Mouse (Mus musculus) stomach, embryonic 15.5 days (tissue): ENCODE measurements at regions not wholly inside any gene's neighbourhood (a gene's known extent, or its start where the extent isn't known, plus 50 kb on each side); places are given as distances from the start of the nearest gene placed in this dataset.

Experiments
- ATAC-seq: fragments of 200-750 bp; cut with Nextera tagmentation; 2 replicates; pipeline ENCODE4 v1.8.0; 2017; ENCODE audit warnings: low read depth, moderate number of reproducible peaks, moderate TSS enrichment; ENCODE audit not compliant: insufficient read depth, low FRiP score
- H3K27ac ChIP-seq: fragments of 300-500 bp; sonication (generic); 2 replicates; pipeline ENCODE4 v1.5.1; 2015; ENCODE audit warnings: mild to moderate bottlenecking, inconsistent platforms
- H3K27me3 ChIP-seq: fragments of 300-500 bp; sonication (generic); replicated peaks from 2 replicates; pipeline ENCODE4 v1.6.1; 2015; ENCODE audit warnings: inconsistent platforms
- H3K36me3 ChIP-seq: fragments of 300-500 bp; sonication (generic); 2 replicates; pipeline ENCODE4 v1.6.1; 2015; ENCODE audit warnings: inconsistent platforms
- H3K4me1 ChIP-seq: fragments of 300-500 bp; sonication (generic); 2 replicates; pipeline ENCODE4 v1.6.1; 2015; ENCODE audit warnings: inconsistent platforms
- H3K4me2 ChIP-seq: fragments of 300-500 bp; sonication (generic); 2 replicates; pipeline ENCODE4 v1.6.1; 2015; ENCODE audit warnings: mild to moderate bottlenecking, inconsistent platforms
- H3K4me3 ChIP-seq: fragments of 300-500 bp; sonication (generic); replicated peaks from 2 replicates; pipeline ENCODE4 v1.5.1; 2015; ENCODE audit warnings: inconsistent platforms
- H3K9ac ChIP-seq: fragments of 300-500 bp; sonication (generic); 2 replicates; pipeline ENCODE4 v1.6.1; 2015; ENCODE audit warnings: inconsistent platforms
- H3K9me3 ChIP-seq: fragments of 300-500 bp; sonication (generic); 2 replicates; pipeline ENCODE4 v1.6.1; 2016; ENCODE audit warnings: inconsistent platforms
- WGBS: fragments of 180-500 bp; shearing (Covaris S2); methylation state at CpG from one replicate; pipeline ENCODE4 v1.1.7; 2015; 5-methylcytosine and 5-hydroxymethylcytosine counted together

DNA sequence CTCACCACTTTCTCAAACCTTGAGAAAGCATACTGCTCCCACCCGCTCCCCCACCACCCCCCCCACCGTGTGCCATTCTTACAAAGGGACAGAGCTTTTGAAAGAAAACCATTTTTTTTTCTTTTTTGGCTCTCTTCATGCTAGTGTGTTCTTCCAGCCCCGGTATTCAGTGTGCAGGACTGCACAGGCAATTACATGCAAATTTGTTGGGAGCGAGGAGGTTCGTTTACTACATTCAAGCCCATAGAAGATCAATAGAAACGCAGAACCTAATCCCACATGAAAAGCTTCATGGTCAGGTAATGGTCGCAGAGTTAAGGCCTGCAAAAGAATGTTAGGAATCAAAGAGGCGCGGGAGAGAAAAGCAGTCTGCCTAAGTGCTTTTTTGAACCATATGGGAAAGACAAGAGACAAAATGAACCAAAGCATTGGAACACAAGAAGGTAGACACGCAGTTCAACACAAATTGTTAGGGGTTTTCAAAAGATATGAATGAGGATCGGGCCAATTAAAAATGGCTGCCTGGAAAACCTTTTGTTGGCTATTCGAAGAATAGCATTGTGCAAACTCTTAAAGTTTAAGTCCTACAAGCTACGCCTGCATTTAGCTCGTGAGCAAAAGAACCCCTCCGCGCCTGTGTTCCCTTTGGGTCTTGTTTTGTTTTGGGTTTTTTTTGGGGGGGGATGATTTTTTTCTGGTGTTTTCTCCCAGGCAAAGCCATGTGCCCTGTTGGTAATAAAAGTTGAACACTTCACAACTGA, 166.6 kb upstream of the Id4 start:
- H3K9ac ChIP-seq, result no peak overlapping the region
- H3K4me2 ChIP-seq, result no peak overlapping the region
- H3K4me3 ChIP-seq, result no peak overlapping the region
- H3K9me3 ChIP-seq, result no peaks in the 10 kb centered on the region
- WGBS, result 82% methylated on average over 16 of the region's 16 CpGs
- ATAC-seq, result no peak
- no peak overlapping the region for H3K27ac ChIP-seq
- no peaks in the 10 kb centered on the region for H3K36me3 ChIP-seq
- no peaks in the 10 kb centered on the region for H3K4me1 ChIP-seq
- H3K27me3 ChIP-seq, result no peaks in the 10 kb centered on the region

DNA sequence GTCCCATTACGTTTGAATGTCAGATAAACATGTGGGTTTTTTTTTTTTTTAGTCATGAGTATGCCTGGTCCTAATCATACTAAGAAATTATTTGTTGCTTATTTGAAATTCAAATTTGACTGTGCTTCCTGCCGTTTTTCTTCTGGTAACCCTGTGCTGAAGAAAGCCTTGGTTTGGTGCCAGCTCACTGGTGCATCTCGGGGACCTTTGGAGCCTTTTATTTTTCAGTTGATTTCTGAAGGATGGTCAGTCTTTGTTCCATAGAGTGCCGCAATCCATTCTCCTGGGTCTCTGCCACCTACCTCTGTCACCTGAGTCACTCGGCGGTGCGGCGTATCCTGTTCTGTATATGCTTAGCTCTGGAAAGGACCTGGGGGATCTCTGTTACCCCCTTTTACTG, 158.9 kb upstream of the Id4 start:
- Histone ChIP-seq H3K4me2 (no peak overlapping the region), H3K9me3 (no peaks in the 10 kb centered on the region), H3K36me3 (no peaks in the 10 kb centered on the region), H3K27ac (no peak overlapping the region), H3K4me1 (no peaks in the 10 kb centered on the region), H3K4me3 (no peak overlapping the region), H3K27me3 (no peaks in the 10 kb centered on the region), H3K9ac (no peak overlapping the region)
- WGBS, result 79% methylated on average over 8 of the region's 8 CpGs
- no peak for ATAC-seq

DNA sequence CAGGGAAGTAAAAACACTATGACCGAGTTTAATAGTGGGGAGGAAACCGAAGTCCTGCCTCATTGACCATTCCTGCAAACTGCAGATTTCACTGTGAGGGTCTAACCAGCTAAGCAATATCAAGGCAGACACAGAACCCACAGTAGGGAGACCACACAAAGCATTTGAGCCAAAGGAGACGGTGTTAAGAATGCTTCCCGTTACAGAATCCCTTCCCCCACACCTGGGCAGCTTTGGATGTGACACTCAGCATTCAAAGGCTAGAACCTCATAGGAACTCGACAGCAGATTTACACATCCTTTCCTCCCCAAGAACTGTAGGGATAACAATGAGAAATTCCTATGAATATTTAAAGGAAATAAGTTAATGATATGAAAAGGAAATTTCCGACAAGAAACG, 158.5 kb upstream of the Id4 start:
- no peaks in the 10 kb centered on the region for H3K36me3 ChIP-seq
- no peaks in the 10 kb centered on the region for H3K9me3 ChIP-seq
- no peaks in the 10 kb centered on the region for H3K4me1 ChIP-seq
- H3K27ac ChIP-seq, result no peak overlapping the region
- H3K4me2 ChIP-seq, result no peak overlapping the region
- ATAC-seq, result no peak
- 62% methylated on average over 7 of the region's 7 CpGs for WGBS
- H3K4me3 ChIP-seq, result no peak overlapping the region
- no peak overlapping the region for H3K9ac ChIP-seq
- H3K27me3 ChIP-seq, result no peaks in the 10 kb centered on the region

DNA sequence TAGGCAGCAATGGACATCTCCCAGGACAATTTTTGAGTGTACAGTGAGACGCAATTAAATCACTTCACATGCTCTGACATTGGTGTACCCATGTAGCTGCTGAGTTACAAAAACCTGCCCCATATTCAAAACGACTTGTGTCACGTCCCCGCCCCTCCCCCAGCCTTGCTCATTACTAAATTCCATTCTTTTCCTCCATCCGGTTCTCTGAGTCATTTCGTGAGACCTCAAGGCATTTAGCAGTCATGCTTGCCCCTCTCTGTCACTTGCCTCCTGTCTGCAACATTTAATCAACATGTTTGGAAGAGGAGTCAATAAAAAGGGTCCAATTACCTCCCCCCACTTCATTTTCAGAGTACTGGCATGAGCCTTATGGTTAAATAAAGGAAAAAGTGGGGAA, 156.3 kb upstream of the Id4 start:
- ATAC-seq, result no peak
- Histone ChIP-seq H3K4me1 (no peaks in the 10 kb centered on the region), H3K9me3 (no peaks in the 10 kb centered on the region), H3K9ac (no peak overlapping the region), H3K27me3 (no peaks in the 10 kb centered on the region), H3K27ac (no peak overlapping the region), H3K36me3 (no peaks in the 10 kb centered on the region), H3K4me3 (no peak overlapping the region), H3K4me2 (no peak overlapping the region)
- WGBS, result 53% methylated on average over 6 of the region's 6 CpGs

DNA sequence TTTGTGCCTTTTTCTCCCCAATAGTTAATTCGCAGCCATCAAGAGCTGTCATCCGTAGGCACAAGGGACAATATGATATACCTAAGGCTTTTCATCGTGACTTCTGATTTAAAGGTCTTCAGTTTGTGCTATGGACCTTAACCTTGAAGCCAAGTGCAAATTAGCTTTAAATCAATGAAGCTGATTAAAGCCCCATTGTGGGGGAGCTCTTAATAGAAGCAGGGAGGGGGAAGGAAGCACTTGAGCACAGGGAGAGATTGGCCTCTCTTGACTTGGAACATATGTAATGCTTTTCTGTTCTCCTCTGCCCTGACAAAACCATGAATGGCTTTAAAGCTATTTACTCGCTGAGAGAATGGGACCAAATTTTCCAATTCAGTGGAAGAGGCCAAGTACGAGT, 154.1 kb upstream of the Id4 start:
- 75% methylated on average over 5 of the region's 5 CpGs for WGBS
- Histone ChIP-seq H3K4me3 (no peak overlapping the region), H3K9ac (no peak overlapping the region), H3K4me1 (no peaks in the 10 kb centered on the region), H3K27me3 (no peaks in the 10 kb centered on the region), H3K9me3 (no peaks in the 10 kb centered on the region), H3K4me2 (no peak overlapping the region), H3K27ac (no peak overlapping the region), H3K36me3 (no peaks in the 10 kb centered on the region)
- no peak for ATAC-seq

DNA sequence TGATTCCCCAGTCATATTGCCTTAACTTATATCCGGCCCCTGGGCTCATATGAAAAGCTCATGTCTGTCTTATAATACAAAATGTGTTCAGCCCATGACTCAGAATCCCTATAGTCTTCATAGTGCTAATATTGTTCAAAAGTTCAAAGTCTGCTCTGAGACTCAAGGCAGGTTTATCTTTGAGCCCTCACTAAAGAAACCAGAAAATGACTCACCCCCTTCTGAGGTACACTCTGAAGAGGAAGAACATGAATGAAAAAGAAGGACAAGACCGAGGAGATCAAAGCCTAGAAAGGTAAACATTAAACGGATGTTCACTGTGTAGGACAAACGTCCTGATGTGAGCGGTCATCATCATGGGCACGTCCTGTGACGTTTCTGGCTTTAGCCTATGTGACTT, 145.1 kb upstream of the Id4 start:
- no peak overlapping the region for H3K9ac ChIP-seq
- no peaks in the 10 kb centered on the region for H3K36me3 ChIP-seq
- no peak overlapping the region for H3K4me3 ChIP-seq
- no peaks in the 10 kb centered on the region for H3K27me3 ChIP-seq
- no peaks in the 10 kb centered on the region for H3K4me1 ChIP-seq
- H3K4me2 ChIP-seq, result no peak overlapping the region
- H3K9me3 ChIP-seq, result no peaks in the 10 kb centered on the region
- no peak for ATAC-seq
- no peak overlapping the region for H3K27ac ChIP-seq
- WGBS, result 62% methylated on average over 7 of the region's 7 CpGs

DNA sequence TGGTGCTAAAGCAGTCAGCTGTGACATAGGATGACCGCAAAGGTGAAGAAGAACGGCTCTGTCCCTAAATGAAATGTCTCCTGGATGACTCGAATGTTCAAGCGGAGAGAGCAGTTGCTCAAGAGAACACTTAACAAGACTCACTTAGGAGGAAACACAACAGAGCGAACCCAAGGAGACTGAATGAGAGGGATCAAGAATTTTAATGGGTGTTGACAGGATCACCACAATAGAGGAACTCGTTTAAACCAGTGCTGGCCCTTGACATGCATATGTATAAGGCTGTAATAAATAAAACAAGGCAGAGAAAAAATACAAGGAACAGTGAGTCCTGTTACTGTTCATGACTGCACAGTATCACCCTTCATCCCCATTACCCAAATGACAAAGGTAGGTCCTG, 134.4 kb upstream of the Id4 start:
- ATAC-seq, result no peak
- H3K4me2 ChIP-seq, result no peak overlapping the region
- no peaks in the 10 kb centered on the region for H3K4me1 ChIP-seq
- H3K4me3 ChIP-seq, result no peak overlapping the region
- H3K27ac ChIP-seq, result no peak overlapping the region
- WGBS, result 75% methylated on average over 6 of the region's 6 CpGs
- no peak overlapping the region for H3K9ac ChIP-seq
- no peaks in the 10 kb centered on the region for H3K36me3 ChIP-seq
- no peaks in the 10 kb centered on the region for H3K27me3 ChIP-seq
- no peaks in the 10 kb centered on the region for H3K9me3 ChIP-seq

DNA sequence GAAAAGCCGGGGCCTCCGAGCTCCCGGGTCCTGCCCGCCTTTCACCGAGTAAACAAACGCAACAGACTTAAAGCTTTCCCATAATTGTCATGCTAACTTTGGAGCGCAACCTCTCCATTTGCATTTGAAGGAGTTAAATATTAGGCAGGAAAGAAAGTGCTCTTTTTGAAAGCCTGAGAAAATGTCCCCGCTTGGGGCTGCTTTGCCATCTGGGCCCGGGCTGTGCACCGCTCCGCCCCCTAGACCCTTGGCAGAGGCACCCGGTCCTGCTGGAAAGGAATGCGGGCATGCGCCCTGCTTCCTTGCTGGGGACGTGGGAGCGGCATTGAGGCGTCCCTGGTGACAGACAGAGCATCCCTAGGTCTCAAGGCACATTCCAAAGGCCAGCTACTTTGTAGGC, 130.3 kb upstream of the Id4 start:
- Histone ChIP-seq H3K36me3 (no peaks in the 10 kb centered on the region), H3K27me3 (no peaks in the 10 kb centered on the region), H3K4me2 (peak overlapping the region; percentile 49), H3K4me1 (no peaks in the 10 kb centered on the region), H3K9ac (no peak overlapping the region), H3K9me3 (no peaks in the 10 kb centered on the region), H3K4me3 (peak overlapping the region; percentile 26), H3K27ac (no peak overlapping the region; the same call in 1 of the 2 replicates)
- no peak for ATAC-seq
- 2% methylated on average over 17 of the region's 17 CpGs for WGBS

DNA sequence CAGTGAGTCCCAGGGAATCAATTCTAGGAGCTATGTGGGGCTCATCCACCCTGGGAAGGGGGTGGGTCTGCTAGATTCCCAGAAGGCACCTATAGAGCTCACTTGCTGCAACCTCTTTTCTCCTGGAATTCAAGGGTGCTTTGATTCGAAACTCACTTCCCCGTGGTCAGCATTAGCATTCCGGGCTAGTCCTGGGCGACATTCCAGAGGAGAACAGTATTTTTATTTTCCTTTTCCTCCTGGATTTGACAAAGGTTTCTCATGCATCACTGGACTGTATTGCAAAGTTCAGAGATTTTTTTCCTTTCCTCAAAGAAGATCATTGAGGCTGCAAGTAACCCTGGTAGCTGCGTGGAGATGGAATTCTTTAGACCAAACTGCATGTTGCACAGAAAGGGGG, 129.3 kb upstream of the Id4 start:
- Histone ChIP-seq H3K9me3 (no peaks in the 10 kb centered on the region), H3K27me3 (no peaks in the 10 kb centered on the region), H3K4me1 (no peaks in the 10 kb centered on the region), H3K9ac (no peak overlapping the region), H3K36me3 (no peaks in the 10 kb centered on the region), H3K27ac (no peak overlapping the region), H3K4me3 (no peak overlapping the region), H3K4me2 (no peak overlapping the region)
- ATAC-seq, result no peak
- WGBS, result 42% methylated on average over 5 of the region's 5 CpGs

DNA sequence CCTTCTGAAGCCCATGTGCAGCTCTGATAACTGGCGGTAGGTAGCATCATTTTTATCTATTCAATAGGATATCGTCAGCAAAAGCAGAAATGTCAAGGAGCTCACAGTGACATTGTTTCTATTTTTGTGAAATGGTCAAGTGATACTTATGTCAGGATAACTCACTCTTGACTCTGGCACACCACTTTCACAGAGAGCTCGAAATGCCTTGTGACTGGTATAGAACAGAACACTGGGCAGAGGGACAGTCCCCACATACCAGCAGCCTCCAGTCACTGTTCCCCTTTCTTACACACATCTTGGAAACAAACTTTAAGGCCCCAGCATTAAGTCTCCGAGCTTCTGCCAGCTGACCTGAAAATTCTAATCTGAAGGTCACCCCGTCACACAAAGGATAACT, 115.1 kb upstream of the Id4 start:
- Histone ChIP-seq H3K9ac (no peak overlapping the region), H3K9me3 (no peaks in the 10 kb centered on the region), H3K27me3 (no peaks in the 10 kb centered on the region), H3K4me1 (no peaks in the 10 kb centered on the region), H3K27ac (no peak overlapping the region), H3K36me3 (no peaks in the 10 kb centered on the region), H3K4me3 (no peak overlapping the region), H3K4me2 (no peak overlapping the region)
- WGBS, result 82% methylated on average over 5 of the region's 5 CpGs
- ATAC-seq, result no peak

DNA sequence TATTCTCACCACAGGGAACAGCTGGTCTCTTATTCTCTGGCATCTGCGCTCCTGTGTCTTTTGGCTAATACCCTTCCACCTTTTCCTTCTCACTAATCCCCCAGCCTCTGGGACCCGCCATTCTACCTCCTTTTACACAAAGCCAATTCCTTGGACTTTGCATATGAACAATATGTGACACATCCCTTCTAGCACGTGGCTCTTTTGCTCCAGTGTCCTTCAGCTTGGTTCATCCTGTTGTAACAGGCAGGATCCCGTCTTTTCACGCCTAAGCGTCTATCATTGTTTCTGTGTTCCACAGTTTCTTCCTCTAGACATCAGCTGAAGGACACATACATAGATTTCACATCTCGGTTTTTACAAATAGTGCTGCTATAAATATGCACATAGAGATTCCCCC, 114.0 kb upstream of the Id4 start:
- Histone ChIP-seq H3K9ac (no peak overlapping the region), H3K9me3 (no peaks in the 10 kb centered on the region), H3K4me1 (no peaks in the 10 kb centered on the region), H3K4me3 (no peak overlapping the region), H3K27me3 (no peaks in the 10 kb centered on the region), H3K4me2 (no peak overlapping the region), H3K27ac (no peak overlapping the region), H3K36me3 (no peaks in the 10 kb centered on the region)
- no peak for ATAC-seq
- 82% methylated on average over 7 of the region's 7 CpGs for WGBS

DNA sequence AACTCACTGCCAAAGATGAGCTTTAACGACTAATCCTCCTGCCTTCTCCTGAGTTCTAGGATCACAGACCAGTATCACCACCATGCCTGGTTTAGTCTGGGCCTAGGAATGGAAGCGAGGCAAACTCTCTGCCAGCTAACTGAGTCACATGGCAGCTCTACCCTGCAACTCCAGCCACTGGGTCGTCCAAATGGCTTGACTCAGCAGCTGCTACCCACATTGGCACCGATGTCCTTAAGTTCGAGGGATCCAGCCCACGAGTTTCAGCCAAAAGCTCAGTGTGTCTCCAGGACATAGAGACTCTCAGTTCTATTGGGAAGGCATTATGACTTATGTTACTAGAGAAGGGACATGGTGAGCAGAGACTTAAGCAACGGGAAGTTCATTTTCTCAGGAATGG, 107.8 kb upstream of the Id4 start:
- 71% methylated on average over 7 of the region's 7 CpGs for WGBS
- no peak overlapping the region for H3K9ac ChIP-seq

More for the DNA sequence above, 107.8 kb upstream of the Id4 start:
- H3K27ac ChIP-seq, result no peak overlapping the region
- H3K9me3 ChIP-seq, result no peaks in the 10 kb centered on the region
- no peak overlapping the region for H3K4me3 ChIP-seq
- no peaks in the 10 kb centered on the region for H3K4me1 ChIP-seq
- no peaks in the 10 kb centered on the region for H3K27me3 ChIP-seq
- H3K36me3 ChIP-seq, result no peaks in the 10 kb centered on the region
- no peak for ATAC-seq
- no peak overlapping the region for H3K4me2 ChIP-seq
